Mouse (Mus musculus) E14TG2a.4 (cell line): ENCODE data around the gene Gmeb1.
"Not testable (repeated sequence)": the region's sequence is repeated elsewhere in the genome, so short reads cannot be mapped to it uniquely, and the experiment has no call there.

Experiments used
- H3K27me3 ChIP-seq: 2 replicates; pipeline ENCODE4 v1.6.1; 2014; ENCODE audit warnings: low read length, control low read depth; ENCODE audit not compliant: insufficient read depth
- H3K36me3 ChIP-seq: 2 replicates; pipeline ENCODE4 v1.6.1; 2014; ENCODE audit warnings: low read length, control low read depth; ENCODE audit not compliant: insufficient read depth
- H3K4me1 ChIP-seq: replicated peaks from 2 replicates; pipeline ENCODE4 v1.6.1; 2014; ENCODE audit warnings: low read depth, low read length, control low read depth
- H3K4me3 ChIP-seq: replicated peaks from 2 replicates; pipeline ENCODE4 v1.5.1; 2014; ENCODE audit warnings: mild to moderate bottlenecking, low read length
- H3K9me3 ChIP-seq: 2 replicates; pipeline ENCODE4 v1.6.1; 2014; ENCODE audit warnings: low read length, control low read depth
- CTCF ChIP-seq: conservative IDR thresholded peaks from 2 replicates; pipeline ENCODE4 v1.5.1; 2014; ENCODE audit warnings: low read length
- NANOG ChIP-seq: IDR thresholded peaks from 2 replicates; pipeline ENCODE4 v1.6.1; 2014; ENCODE audit warnings: borderline replicate concordance, low read length, mixed read lengths
- POU5F1 ChIP-seq: IDR thresholded peaks from 2 replicates; pipeline ENCODE4 v1.6.1; 2014; ENCODE audit warnings: low read length, borderline replicate concordance

Gene Gmeb1

DNA sequence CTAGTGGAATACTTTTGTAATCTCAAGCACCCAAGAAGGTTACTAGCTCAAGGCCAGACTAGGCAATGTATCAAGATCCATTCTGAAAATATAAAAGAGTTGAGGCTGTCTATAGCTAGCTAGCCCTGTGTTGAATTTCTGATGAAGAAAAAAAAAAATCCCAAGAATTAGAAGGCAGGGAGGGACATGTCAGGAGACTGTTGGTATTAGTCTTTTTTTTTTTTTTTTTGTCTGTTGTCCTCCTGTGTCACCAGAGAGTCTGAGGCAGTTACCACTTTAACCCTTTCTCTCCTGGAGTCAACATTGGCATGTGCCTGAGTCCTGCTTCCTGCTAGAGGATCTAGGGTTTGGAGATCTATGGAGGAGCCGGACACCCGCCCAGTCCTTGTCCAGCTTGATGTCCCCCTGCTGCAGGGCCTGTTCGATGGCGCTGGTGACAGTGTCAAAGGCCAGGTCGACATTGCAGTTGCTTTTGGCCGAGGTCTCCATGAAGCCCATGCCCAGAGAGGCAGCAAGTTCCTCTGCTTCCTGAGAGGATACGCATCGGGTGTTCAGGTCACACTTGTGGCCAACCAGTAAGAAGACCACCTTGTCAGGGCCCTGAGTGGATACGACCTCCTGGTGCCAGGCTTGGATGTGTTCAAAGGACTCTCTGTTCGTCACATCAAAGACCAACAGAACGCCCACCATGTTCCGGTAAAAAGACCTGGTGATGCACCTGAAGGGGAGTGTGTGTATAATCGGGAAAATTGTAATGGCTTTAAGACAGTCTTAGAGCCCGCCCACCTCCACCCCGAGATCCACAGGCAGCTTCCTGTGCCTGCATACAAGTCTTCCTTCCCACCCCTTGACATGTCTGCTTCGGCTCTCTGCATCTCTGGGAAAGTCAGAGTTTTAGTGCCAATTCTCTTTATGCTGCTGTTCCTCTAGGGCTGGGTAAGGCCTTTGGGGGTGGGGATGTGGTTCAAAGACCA, 40.9 kb upstream of the Gmeb1 start:
- Histone ChIP-seq H3K9me3 (no peaks in the 10 kb centered on the region), H3K4me3 (peak overlapping the region; percentile 80), H3K27me3 (no peaks in the 10 kb centered on the region), H3K4me1 (peaks cover 58% of the 10 kb centered on the region), H3K36me3 (no peaks in the 10 kb centered on the region)
- TF ChIP-seq POU5F1 (no peak), CTCF (no peak), NANOG (no peak)

GRCm38 (mm10) chr4:132301486-132301885, 40.1 kb upstream of the Gmeb1 start:
- Histone ChIP-seq H3K4me3 (no peak overlapping the region), H3K36me3 (no peaks in the 10 kb centered on the region), H3K9me3 (no peaks in the 10 kb centered on the region), H3K4me1 (peaks cover 54% of the 10 kb centered on the region), H3K27me3 (no peaks in the 10 kb centered on the region)
- TF ChIP-seq POU5F1, result no peak
- no peak for TF ChIP-seq CTCF
- TF ChIP-seq NANOG, result no peak

GRCm38 (mm10) chr4:132299849-132300248, 38.4 kb upstream of the Gmeb1 start:
- TF ChIP-seq POU5F1 (no peak), NANOG (no peak), CTCF (no peak)
- H3K4me3 ChIP-seq, result no peak overlapping the region
- peaks cover 4% of the 10 kb centered on the region; the same call in 1 of the 2 replicates for H3K36me3 ChIP-seq
- peaks cover 51% of the 10 kb centered on the region for H3K4me1 ChIP-seq
- H3K27me3 ChIP-seq, result no peaks in the 10 kb centered on the region
- no peaks in the 10 kb centered on the region for H3K9me3 ChIP-seq

DNA sequence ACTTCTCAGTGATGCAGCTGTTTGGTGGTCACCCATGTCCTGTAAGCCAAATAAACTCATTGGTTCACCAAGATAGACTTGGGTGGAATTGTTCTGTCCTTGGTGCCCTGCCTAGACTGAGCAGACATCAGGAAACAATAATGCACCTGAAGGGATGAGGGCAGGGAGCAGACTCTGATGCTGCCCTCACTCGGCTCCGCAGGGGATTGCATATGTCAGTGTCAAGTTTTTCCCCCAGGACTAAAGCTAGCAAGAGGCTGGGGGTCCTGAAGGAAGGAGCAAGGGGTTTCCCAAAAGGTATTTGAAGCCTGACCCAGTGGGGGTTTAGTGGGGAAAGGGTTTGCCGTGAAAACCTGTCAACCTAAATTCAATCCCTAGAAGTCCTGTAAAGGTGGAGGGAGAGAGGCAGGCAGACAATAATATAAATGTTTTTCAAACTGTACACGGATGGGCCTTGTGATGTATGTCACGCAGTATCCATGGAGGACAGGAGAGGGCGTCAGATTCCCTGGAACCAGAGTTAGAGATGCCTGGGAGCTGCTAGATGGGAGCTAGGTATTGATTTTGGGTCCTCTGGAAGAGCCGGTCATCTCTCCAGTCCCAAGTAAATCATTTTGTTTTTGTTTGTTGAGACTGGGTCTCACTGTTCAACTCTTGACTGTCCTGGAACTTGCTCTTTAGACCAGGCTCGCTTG, 34.4 kb upstream of the Gmeb1 start:
- Histone ChIP-seq H3K9me3 (no peaks in the 10 kb centered on the region), H3K36me3 (peaks cover 31% of the 10 kb centered on the region), H3K4me3 (no peak overlapping the region), H3K4me1 (peaks cover 53% of the 10 kb centered on the region), H3K27me3 (no peaks in the 10 kb centered on the region)
- TF ChIP-seq CTCF (peak; percentile 33), NANOG (no peak)

DNA sequence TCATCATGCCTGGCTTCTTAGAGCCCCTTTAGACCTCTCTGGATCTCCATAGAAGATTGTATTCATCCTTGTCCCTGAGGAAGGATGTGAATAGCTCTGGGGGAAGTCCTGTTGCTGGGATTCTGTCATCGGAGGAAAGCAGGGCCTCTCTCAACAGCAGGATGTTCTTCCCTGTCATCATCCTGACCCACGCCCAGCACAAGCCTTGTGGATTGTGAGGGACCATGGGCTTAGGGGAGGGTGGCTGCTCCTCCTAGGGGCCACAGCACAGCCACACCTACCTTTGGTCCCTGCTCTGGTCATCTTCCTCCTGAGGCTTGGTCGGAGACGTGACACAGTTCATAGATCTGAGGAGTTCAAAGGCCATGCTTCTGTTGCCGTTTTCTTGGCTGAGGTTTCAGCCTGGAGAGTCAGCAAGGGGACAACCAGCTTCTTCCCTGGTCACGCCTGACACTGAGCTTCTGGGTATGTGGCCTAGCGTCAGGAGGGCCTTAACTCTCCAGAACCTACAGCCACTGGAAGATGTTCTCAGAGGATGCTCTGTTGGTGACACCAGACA, 32.4 kb upstream of the Gmeb1 start:
- no peak overlapping the region for H3K4me3 ChIP-seq
- TF ChIP-seq NANOG (no peak), CTCF (no peak), POU5F1 (no peak)
- H3K4me1 ChIP-seq, result peaks cover 56% of the 10 kb centered on the region
- peaks cover 31% of the 10 kb centered on the region for H3K36me3 ChIP-seq
- no peaks in the 10 kb centered on the region for H3K9me3 ChIP-seq
- no peaks in the 10 kb centered on the region for H3K27me3 ChIP-seq

DNA sequence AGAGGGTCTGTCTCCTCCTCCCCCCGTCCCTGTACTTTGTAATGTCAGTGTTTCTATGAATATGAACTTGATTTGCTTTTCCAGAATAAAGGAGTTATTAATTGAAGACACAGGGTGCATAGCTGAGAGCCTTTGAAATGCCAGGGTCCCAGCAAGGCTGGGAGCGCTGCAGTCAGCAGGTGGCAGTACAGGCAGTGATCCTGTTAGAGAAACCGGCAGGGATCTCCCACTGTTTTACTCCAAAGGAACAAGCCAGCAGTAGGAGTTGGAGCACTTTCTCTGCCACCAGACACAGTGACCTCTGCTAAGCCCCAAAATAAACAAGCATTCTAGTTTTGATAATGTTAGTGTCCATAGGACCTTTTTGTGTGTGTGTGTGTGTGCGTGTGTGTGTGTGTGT, 31.6 kb upstream of the Gmeb1 start:
- no peaks in the 10 kb centered on the region for H3K9me3 ChIP-seq
- H3K36me3 ChIP-seq, result peaks cover 31% of the 10 kb centered on the region
- H3K4me3 ChIP-seq, result no peak overlapping the region
- H3K27me3 ChIP-seq, result no peaks in the 10 kb centered on the region
- peaks cover 54% of the 10 kb centered on the region for H3K4me1 ChIP-seq
- no peak for TF ChIP-seq POU5F1
- TF ChIP-seq CTCF, result peak; percentile 33

DNA sequence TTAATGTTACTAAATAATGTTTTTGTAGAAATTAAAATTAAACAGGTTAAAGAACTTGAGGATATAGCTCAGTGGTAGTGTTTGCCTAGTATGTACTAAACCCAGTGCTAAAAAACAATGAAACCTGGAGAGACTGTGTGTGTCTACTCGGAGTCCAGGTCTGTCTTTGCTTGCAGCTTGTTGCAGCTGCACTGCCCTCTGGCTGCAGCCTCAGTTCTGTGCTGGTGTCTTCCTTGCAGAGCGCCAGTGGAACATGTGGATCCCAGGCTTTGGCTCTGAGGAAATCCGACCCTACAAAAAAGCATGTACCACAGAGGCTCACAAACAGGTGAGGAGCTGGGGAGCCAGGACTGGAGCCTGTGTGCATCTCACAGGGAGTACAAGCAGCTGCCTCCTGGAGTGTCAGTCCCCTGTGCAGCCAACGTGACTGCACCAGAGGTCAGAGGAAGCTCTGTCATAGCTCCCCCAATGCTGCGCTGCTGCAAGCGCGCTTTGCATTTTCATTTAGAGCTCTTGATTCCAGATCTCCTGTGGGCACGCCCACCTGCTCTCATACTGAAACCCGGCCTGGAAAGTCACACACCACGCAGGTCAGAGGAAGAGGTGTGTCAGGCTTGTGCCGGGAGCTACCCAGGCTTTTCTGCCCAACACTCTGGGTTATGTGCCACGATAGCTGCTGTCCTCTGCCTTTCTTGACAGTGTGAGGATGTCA, 30.4 kb upstream of the Gmeb1 start:
- Histone ChIP-seq H3K4me1 (peaks cover 54% of the 10 kb centered on the region), H3K9me3 (no peaks in the 10 kb centered on the region)
- TF ChIP-seq NANOG (no peak), POU5F1 (no peak), CTCF (0 out of 2 replicates have a peak, but pooled peaks have one; percentile 15)

DNA sequence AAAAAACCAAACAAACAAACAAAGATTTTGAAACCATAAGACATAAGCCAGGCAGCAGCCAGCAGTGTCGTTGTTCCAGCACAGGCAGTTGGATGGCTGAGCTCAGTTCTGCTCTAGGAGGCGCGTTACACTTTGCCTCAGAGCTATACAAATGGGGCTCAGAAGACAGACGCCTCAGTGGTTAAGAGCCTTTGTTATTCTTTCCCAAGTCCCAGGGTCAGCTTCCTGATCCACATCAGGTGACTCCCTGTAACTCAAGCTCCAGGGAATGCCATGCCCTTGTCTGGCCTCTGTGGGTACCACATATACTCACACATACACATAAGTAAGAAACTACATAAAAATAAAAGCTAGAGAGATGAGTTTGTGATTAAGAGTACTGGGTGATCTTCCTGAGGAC, 29.7 kb upstream of the Gmeb1 start:
- H3K9me3 ChIP-seq, result no peaks in the 10 kb centered on the region
- H3K4me1 ChIP-seq, result peaks cover 54% of the 10 kb centered on the region
- no peak for TF ChIP-seq CTCF
- TF ChIP-seq POU5F1, result no peak
- no peak for TF ChIP-seq NANOG
- peaks cover 36% of the 10 kb centered on the region for H3K36me3 ChIP-seq
- H3K27me3 ChIP-seq, result no peaks in the 10 kb centered on the region
- no peak overlapping the region for H3K4me3 ChIP-seq

More for the DNA sequence above, 30.4 kb upstream of the Gmeb1 start:
- H3K27me3 ChIP-seq, result no peaks in the 10 kb centered on the region
- peaks cover 31% of the 10 kb centered on the region for H3K36me3 ChIP-seq
- H3K4me3 ChIP-seq, result peak overlapping the region; percentile 27; the same call in 1 of the 2 replicates

GRCm38 (mm10) chr4:132288840-132289239, 27.4 kb upstream of the Gmeb1 start:
- H3K4me3 ChIP-seq, result peak overlapping the region; percentile 56
- peaks cover 41% of the 10 kb centered on the region for H3K36me3 ChIP-seq
- H3K27me3 ChIP-seq, H3K9me3 ChIP-seq: not testable (repeated sequence)
- peaks cover 45% of the 10 kb centered on the region for H3K4me1 ChIP-seq
